Mouse (Mus musculus) stomach, postnatal 0 days (tissue): ENCODE data around the gene Tmem132d. TPM values are rescaled to one million over a fixed set of nuclear protein-coding genes. Genes with fewer than 3 reads are reported as not detected.

Source experiments
- ATAC-seq: fragments of 200-750 bp; cut with Nextera tagmentation; 2 replicates; pipeline ENCODE4 v1.8.0; 2017; ENCODE audit not compliant: low FRiP score, low TSS enrichment
- DNase-seq: peaks from one replicate; pipeline ENCODE4 v3.0.0-alpha.2; 2016; ENCODE audit warnings: low spot score
- H3K27ac ChIP-seq: fragments of 300-500 bp; sonication (generic); replicated peaks from 2 replicates; pipeline ENCODE4 v1.5.1; 2014; ENCODE audit warnings: mild to moderate bottlenecking, control low read depth
- H3K27me3 ChIP-seq: fragments of 300-500 bp; sonication (generic); 2 replicates; pipeline ENCODE4 v1.6.1; 2014; ENCODE audit warnings: low read length; ENCODE audit not compliant: control insufficient read depth, insufficient read depth
- H3K36me3 ChIP-seq: fragments of 300-500 bp; sonication (generic); 2 replicates; pipeline ENCODE4 v1.6.1; 2014; ENCODE audit warnings: low read length, mixed read lengths; ENCODE audit not compliant: control insufficient read depth, insufficient read depth
- H3K4me1 ChIP-seq: fragments of 300-500 bp; sonication (generic); replicated peaks from 2 replicates; pipeline ENCODE4 v1.6.1; 2014; ENCODE audit warnings: antibody characterized with exemption; ENCODE audit not compliant: control insufficient read depth, insufficient read depth
- H3K4me2 ChIP-seq: fragments of 300-500 bp; sonication (generic); replicated peaks from 2 replicates; pipeline ENCODE4 v1.6.1; 2014; ENCODE audit warnings: low read depth, mild to moderate bottlenecking, control low read depth, moderate library complexity
- H3K4me3 ChIP-seq: fragments of 300-500 bp; sonication (generic); 2 replicates; pipeline ENCODE4 v1.5.1; 2014; ENCODE audit warnings: low read depth, low read length, control low read depth
- H3K9ac ChIP-seq: fragments of 300-500 bp; sonication (generic); 2 replicates; pipeline ENCODE4 v1.6.1; 2014; ENCODE audit warnings: mild to moderate bottlenecking, low read length, control low read depth, mixed read lengths
- H3K9me3 ChIP-seq: fragments of 300-500 bp; sonication (generic); 2 replicates; pipeline ENCODE4 v1.6.1; 2016; ENCODE audit warnings: low read length; ENCODE audit not compliant: control insufficient read depth
- CTCF ChIP-seq: IDR thresholded peaks from 2 replicates; pipeline ENCODE4 v1.5.1; 2016; ENCODE audit warnings: antibody characterized with exemption, low read depth, mild to moderate bottlenecking, moderate library complexity
- EP300 ChIP-seq: optimal IDR thresholded peaks from 2 replicates; pipeline ENCODE3; 2016; ENCODE audit warnings: antibody characterized with exemption
- WGBS: fragments of 180-500 bp; shearing (Covaris S2); extraction: QIAGEN DNeasy Blood & Tissue Kit; methylation state at CpG from one replicate; pipeline ENCODE4 v1.1.7; 2014; 5-methylcytosine and 5-hydroxymethylcytosine counted together
- polyA plus RNA-seq: library from polyadenylated mRNA; unstranded; fragments of >200 nt; fragmentation: Nextera tagmentation; extraction: Ambion mirVana; gene quantifications from 2 replicates; pipeline ENCODE4 v1.2.1, GENCODE M21; 2015

Gene Tmem132d
- polyA plus RNA-seq, 1 experiment from 2014 or later: 0.16 TPM

DNA sequence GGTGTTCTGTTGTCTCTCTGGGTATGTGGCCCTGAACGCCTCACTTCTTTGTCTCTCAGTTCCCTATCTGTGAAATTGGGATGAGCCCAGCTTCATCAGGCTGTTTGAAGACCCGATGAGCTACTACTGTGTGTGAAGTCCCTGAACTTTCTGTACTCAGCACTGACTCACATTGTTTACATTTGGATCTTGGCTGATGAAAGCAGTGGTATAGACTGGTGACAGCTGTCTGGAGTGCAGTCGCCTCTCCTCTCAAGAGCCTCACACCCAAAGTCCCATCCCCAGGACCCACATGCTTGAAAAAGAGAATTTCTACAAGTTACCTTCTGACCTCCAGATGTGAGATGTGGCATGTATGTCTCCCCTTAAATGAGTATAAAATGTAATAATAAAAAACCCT, 625.5 kb downstream of the Tmem132d start:
- DNase-seq (no peak), ATAC-seq (no peak)
- Histone ChIP-seq H3K4me2 (no peak overlapping the region), H3K4me3 (no peak overlapping the region), H3K9me3 (no peaks in the 10 kb centered on the region), H3K4me1 (no peaks in the 10 kb centered on the region), H3K27me3 (no peaks in the 10 kb centered on the region), H3K36me3 (no peaks in the 10 kb centered on the region), H3K27ac (no peak overlapping the region), H3K9ac (no peak overlapping the region)
- TF ChIP-seq EP300: no peak
- WGBS: 43% methylated on average over 3 of the region's 3 CpGs

DNA sequence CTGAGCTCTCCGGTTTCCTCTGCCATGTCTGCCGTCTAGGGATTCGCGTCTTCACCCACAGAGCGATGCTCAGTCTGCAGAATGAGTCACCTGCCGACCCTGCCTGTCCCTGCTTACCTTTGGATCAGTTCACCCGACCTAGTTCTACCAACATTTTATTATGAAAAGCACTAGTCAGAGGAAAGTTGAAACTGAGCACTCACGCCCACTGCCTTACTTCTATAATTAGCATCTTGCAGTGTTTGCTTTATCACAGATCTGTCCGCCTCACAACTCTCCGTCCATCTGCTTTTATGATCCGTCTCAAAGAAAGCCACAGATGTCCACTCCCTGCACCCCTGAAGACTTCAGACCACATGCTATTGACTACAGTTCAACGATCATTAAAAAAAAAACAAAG, 626.0 kb downstream of the Tmem132d start:
- 71% methylated on average over 12 of the region's 12 CpGs for WGBS
- Histone ChIP-seq H3K9me3 (no peaks in the 10 kb centered on the region), H3K27ac (no peak overlapping the region), H3K36me3 (no peaks in the 10 kb centered on the region), H3K4me1 (no peaks in the 10 kb centered on the region), H3K4me2 (no peak overlapping the region), H3K4me3 (no peak overlapping the region), H3K27me3 (no peaks in the 10 kb centered on the region), H3K9ac (no peak overlapping the region)
- no peak for DNase-seq
- TF ChIP-seq EP300 (no peak), CTCF (no peak)
- ATAC-seq: no peak

DNA sequence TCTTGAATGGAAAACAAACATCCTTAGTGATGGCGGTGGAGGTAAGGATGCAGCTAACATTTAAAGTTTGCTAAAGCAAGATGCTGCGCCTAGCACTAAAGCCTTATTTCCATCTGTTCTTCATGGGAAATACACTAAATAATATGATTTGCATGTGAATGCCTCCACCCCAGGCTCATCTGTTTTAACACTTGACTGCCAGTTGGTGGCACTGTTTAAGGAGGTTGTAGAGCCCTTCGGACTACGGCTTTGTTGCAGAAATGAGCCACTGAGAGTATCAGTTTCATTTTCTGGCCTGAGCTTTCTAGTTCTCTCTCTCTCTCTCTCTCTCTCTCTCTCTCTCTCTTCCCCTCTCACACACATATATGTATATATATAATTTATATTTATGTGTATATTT, 632.0 kb downstream of the Tmem132d start:
- ATAC-seq (no peak), DNase-seq (no peak)
- Histone ChIP-seq H3K9me3 (no peaks in the 10 kb centered on the region), H3K27ac (no peak overlapping the region), H3K4me1 (no peaks in the 10 kb centered on the region), H3K9ac (no peak overlapping the region), H3K27me3 (no peaks in the 10 kb centered on the region), H3K36me3 (no peaks in the 10 kb centered on the region), H3K4me2 (no peak overlapping the region), H3K4me3 (no peak overlapping the region)
- WGBS: 69% methylated on average over 4 of the region's 4 CpGs
- TF ChIP-seq EP300 (no peak), CTCF (peak; percentile 30)

DNA sequence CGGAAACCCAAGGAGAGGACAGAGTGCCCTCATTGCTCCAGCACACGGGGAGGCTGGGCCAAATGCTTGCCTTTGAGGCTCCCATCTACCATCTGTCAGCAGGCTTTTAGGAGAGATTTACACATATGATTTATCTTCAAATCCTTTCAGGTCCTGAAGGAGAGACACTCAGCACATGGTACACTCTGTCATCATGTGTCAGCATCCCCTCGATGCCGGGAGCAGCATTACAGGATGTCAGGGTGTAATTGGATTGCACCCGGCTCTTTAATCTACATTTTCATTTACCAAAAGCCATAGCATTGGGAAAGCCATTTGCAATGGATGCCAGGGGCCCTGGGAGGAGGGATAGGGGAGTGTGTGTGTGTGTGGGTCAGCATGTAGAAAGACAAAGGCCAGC, 651.7 kb downstream of the Tmem132d start:
- DNase-seq: no peak
- Histone ChIP-seq H3K9me3 (no peaks in the 10 kb centered on the region), H3K4me1 (no peaks in the 10 kb centered on the region), H3K9ac (no peak overlapping the region), H3K27me3 (no peaks in the 10 kb centered on the region), H3K27ac (no peak overlapping the region), H3K36me3 (no peaks in the 10 kb centered on the region), H3K4me3 (no peak overlapping the region), H3K4me2 (no peak overlapping the region)
- TF ChIP-seq CTCF (no peak), EP300 (no peak)
- no peak for ATAC-seq
- 51% methylated on average over 5 of the region's 5 CpGs for WGBS

DNA sequence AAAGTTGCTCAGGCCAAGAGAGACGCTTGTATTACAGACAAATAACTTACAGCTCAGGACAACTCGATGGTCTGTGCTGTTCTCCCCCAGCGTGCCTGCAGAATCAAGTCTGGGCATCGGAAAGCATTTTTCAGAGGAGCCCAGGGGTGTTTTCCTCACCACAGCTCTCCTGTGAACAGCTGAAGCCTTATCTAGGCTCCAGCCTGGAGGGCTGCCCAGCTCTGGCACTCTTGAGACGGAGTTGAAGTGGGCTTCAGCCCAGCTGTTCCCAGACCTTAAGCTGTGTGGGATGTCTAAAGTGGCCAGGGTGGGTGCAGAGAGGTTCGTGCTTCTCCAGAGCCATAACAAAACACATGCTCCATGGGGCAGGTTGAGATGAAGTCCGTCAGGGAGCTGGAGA, 657.1 kb downstream of the Tmem132d start:
- TF ChIP-seq CTCF: no peak
- TF ChIP-seq EP300: no peak
- 63% methylated on average over 7 of the region's 7 CpGs for WGBS
- no peak for DNase-seq

DNA sequence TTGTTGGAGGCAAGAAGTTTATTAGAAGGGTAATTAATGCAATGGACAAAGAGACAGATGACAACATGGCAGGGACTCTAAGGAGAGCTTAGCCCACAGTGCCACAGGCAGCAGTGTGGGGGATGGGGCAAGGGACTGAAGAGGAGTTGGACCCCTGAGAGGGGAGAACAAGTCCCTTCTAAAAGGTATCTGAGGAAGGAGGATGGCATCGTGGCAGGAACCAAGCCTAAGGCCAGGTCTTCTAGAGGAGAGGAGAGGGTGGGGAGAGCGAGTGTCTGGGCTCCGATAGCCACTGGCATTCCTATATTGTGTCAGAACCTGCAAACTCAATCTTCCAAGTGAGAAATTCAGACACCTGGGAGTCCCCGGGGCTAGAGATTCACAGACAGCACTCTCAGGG, 674.3 kb downstream of the Tmem132d start:
- DNase-seq: no peak
- Histone ChIP-seq H3K4me1 (no peaks in the 10 kb centered on the region), H3K27me3 (no peaks in the 10 kb centered on the region), H3K4me2 (no peak overlapping the region), H3K36me3 (no peaks in the 10 kb centered on the region), H3K9me3 (no peaks in the 10 kb centered on the region), H3K9ac (no peak overlapping the region), H3K27ac (no peak overlapping the region), H3K4me3 (no peak overlapping the region)
- TF ChIP-seq EP300 (no peak), CTCF (no peak)
- ATAC-seq: no peak
- 81% methylated on average over 4 of the region's 4 CpGs for whole genome bisulfite sequencing

More for the DNA sequence above, 657.1 kb downstream of the Tmem132d start:
- no peak overlapping the region for H3K27ac ChIP-seq
- no peaks in the 10 kb centered on the region for H3K27me3 ChIP-seq
- no peak overlapping the region for H3K4me3 ChIP-seq
- ATAC-seq: no peak
- no peaks in the 10 kb centered on the region for H3K36me3 ChIP-seq
- H3K4me1 ChIP-seq: no peaks in the 10 kb centered on the region
- H3K9me3 ChIP-seq: no peaks in the 10 kb centered on the region
- H3K9ac ChIP-seq: no peak overlapping the region
- no peak overlapping the region for H3K4me2 ChIP-seq
